Mouse (Mus musculus): ENCODE results near the gene Cacna1c. TPM values are rescaled to one million over a fixed set of nuclear protein-coding genes. Genes with fewer than 3 reads are reported as not detected.

Gene Cacna1c
- total RNA-seq, 2 experiments from 2014 or later = 79.1 to 85.4 TPM

GRCm38 (mm10) chr6:118935520-118936415, 260.4 kb downstream of the Cacna1c start:
- DNase-seq (ENCODE audit: low spot score in 2 of 2) = peak in 1 of 2 experiments; percentile 48

- DNase-seq (ENCODE audit: low spot score in 2 of 2) = no peak
Observed at GRCm38 (mm10) chr6:118934243-118934902, 261.8 kb downstream of the Cacna1c start.

GRCm38 (mm10) chr6:118933017-118933594, 263.1 kb downstream of the Cacna1c start:
- DNase-seq (ENCODE audit: low spot score in 2 of 2) = no peak

GRCm38 (mm10) chr6:118932002-118932700, 264.1 kb downstream of the Cacna1c start:
- DNase-seq (ENCODE audit: low spot score in 2 of 2) = no peak

GRCm38 (mm10) chr6:118926669-118927068, 269.5 kb downstream of the Cacna1c start:
- no peak for DNase-seq (ENCODE audit: low spot score in 2 of 2)

- DNase-seq (ENCODE audit: low spot score in 2 of 2) = no peak
Observed at GRCm38 (mm10) chr6:118924426-118924825, 271.8 kb downstream of the Cacna1c start.

- DNase-seq (ENCODE audit: low spot score in 2 of 2) = no peak
Observed at GRCm38 (mm10) chr6:118923926-118924325, 272.3 kb downstream of the Cacna1c start.

- no peak for DNase-seq (ENCODE audit: low spot score in 2 of 2)
Observed at GRCm38 (mm10) chr6:118923212-118923577, 273.0 kb downstream of the Cacna1c start.

- peak; percentile 75 to 83 for DNase-seq (ENCODE audit: low spot score in 2 of 2)
Observed at GRCm38 (mm10) chr6:118922328-118923211, 273.6 kb downstream of the Cacna1c start.

GRCm38 (mm10) chr6:118908176-118908575, 288.0 kb downstream of the Cacna1c start:
- DNase-seq (ENCODE audit: low spot score in 2 of 2) = no peak

- no peak for DNase-seq (ENCODE audit: low spot score in 2 of 2)
Observed at GRCm38 (mm10) chr6:118907704-118908103, 288.5 kb downstream of the Cacna1c start.

GRCm38 (mm10) chr6:118906878-118907277, 289.3 kb downstream of the Cacna1c start:
- no peak for DNase-seq (ENCODE audit: low spot score in 2 of 2)

- DNase-seq (ENCODE audit: low spot score in 2 of 2) = no peak
Observed at GRCm38 (mm10) chr6:118899688-118900087, 296.5 kb downstream of the Cacna1c start.

GRCm38 (mm10) chr6:118897101-118897500, 299.1 kb downstream of the Cacna1c start:
- no peak for DNase-seq (ENCODE audit: low spot score in 2 of 2)

- DNase-seq (ENCODE audit: low spot score in 2 of 2) = no peak
Observed at GRCm38 (mm10) chr6:118894043-118894442, 302.2 kb downstream of the Cacna1c start.

- DNase-seq (ENCODE audit: low spot score in 2 of 2) = no peak
Observed at GRCm38 (mm10) chr6:118889441-118889840, 306.8 kb downstream of the Cacna1c start.

- DNase-seq (ENCODE audit: low spot score in 2 of 2) = no peak
Observed at GRCm38 (mm10) chr6:118887032-118887431, 309.2 kb downstream of the Cacna1c start.

- DNase-seq (ENCODE audit: low spot score in 2 of 2) = no peak
Observed at GRCm38 (mm10) chr6:118884961-118885360, 311.3 kb downstream of the Cacna1c start.

GRCm38 (mm10) chr6:118884073-118884551, 312.1 kb downstream of the Cacna1c start:
- no peak for DNase-seq (ENCODE audit: low spot score in 2 of 2)

GRCm38 (mm10) chr6:118876204-118876603, 320.0 kb downstream of the Cacna1c start:
- DNase-seq (ENCODE audit: low spot score in 2 of 2) = no peak

Measured in layer of hippocampus, postnatal 14 days (tissue).